Mouse (Mus musculus): ENCODE measurements around the gene Fgf8. TPM values are rescaled to one million over a fixed set of nuclear protein-coding genes. Genes with fewer than 3 reads are reported as not detected.

Fgf8 gene
- polyA plus RNA-seq, 1 experiment from 2014 or later: not detected

DNA sequence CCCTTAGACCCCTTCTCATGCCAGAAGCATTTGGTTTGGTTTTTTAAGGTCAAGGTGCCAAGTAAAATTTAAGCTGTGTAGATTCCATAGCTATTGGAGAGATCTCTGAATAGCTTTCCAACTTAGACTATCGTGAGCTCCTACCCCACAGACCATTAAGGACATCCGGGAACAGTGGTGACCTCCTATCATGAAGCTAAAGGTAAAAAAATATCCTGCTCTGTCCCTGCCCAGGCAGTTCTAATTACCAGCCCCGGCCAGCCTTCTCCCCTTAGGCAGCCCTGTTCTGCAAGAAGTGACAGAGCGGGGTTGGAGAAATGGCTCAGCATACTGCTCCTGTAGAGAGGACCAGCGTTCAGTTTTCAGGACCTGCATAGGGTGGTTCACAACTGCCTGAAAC is 4.2 kb downstream of the Fgf8 start:
- Histone ChIP-seq H3K4me1 (ENCODE audit: insufficient read depth, low read depth, low read length) (peaks cover 9% of the 10 kb centered on the region; the same call in 1 of the 2 replicates), H3K36me3 (ENCODE audit: insufficient read depth, low read length) (no peaks in the 10 kb centered on the region), H3K9me3 (ENCODE audit: low read length) (no peaks in the 10 kb centered on the region), H3K27me3 (replicated peaks; ENCODE audit: insufficient read depth, low read length) (peaks cover 64% of the 10 kb centered on the region), H3K27ac (ENCODE audit: low read length) (no peak overlapping the region), H3K4me2 (replicated peaks; ENCODE audit: low read depth, low read length) (no peak overlapping the region), H3K9ac (replicated peaks; ENCODE audit: low read depth) (no peak overlapping the region), H3K4me3 (ENCODE audit: low read depth, low read length) (no peak overlapping the region)
- TF ChIP-seq EP300 (IDR thresholded peaks at IDR 0.05): no peak
- ATAC-seq: no peak
- WGBS: 79% methylated on average over 5 of the region's 5 CpGs
- DNase-seq (ENCODE audit: low spot score): no peak

DNA sequence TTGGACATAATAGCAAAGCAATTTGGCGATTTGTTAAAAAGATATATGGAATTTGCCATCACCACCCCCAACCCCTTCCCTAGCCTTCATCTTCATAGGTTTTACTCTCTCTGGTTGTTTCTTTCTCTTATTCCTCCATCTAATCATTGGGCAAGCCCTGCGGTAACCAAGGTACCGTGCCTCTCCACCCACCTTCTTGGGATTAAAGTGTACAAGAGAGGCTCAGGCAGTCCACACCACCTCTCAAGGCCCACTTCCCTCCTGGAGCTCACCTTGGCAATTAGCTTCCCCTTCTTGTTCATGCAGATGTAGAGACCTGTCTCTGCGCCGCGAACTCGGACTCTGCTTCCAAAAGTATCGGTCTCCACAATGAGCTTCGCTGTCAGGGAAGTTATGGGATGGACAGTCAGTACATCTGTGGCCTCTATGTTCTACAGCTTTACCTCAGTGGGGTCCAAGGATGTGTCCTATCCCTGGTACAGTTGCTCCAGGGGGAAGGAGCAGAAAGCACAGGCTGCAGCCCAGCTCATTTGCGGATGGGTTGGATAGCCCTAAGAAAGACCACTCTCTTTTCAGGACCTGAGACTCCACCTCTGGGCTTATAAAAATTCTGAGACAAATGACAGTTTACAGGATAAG is 4.8 kb downstream of the Fgf8 start:
- no peak for TF ChIP-seq CTCF (IDR thresholded peaks at IDR 0.05)
- peaks cover 9% of the 10 kb centered on the region; the same call in 1 of the 2 replicates for H3K4me1 ChIP-seq (ENCODE audit: insufficient read depth, low read depth, low read length)
- no peak overlapping the region for H3K9ac ChIP-seq (replicated peaks; ENCODE audit: low read depth)
- DNase-seq (ENCODE audit: low spot score): no peak
- H3K4me2 ChIP-seq (replicated peaks; ENCODE audit: low read depth, low read length): no peak overlapping the region
- no peaks in the 10 kb centered on the region for H3K9me3 ChIP-seq (ENCODE audit: low read length)
- ATAC-seq: no peak
- H3K27ac ChIP-seq (ENCODE audit: low read length): no peak overlapping the region
- 81% methylated on average over 10 of the region's 10 CpGs for WGBS
- no peak overlapping the region for H3K4me3 ChIP-seq (ENCODE audit: low read depth, low read length)
- H3K36me3 ChIP-seq (ENCODE audit: insufficient read depth, low read length): no peaks in the 10 kb centered on the region
- H3K27me3 ChIP-seq (replicated peaks; ENCODE audit: insufficient read depth, low read length): peaks cover 66% of the 10 kb centered on the region

DNA sequence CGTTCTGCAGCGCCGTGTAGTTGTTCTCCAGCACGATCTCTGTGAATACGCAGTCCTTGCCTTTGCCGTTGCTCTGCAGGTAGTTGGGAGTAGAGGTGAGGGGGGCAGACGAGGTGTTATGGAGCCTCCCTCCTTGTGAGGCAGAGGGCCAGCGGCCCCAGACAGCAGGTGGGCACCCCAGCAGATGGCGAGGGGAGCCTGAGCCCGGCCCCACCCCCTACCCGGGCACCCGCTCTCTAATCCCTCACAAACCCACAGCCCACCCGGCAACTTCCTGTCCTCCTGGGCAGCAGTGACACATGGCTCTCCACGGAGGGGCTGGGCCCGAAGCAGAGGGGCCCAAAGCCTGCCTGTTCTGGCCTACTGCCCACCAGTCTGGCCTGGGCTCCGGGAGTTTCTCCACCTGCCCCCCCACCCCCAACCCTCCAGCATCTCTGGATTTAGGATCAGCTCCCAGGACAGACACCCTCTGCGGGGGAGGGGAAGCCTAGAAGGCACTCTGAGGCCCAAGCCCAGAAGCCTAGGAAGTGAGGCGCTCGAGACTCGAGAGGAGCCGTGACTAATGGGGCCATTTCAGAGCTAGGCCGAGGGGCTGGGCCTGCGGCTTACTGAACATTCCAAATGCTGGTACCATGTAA is 5.4 kb downstream of the Fgf8 start:
- Histone ChIP-seq H3K9me3 (ENCODE audit: low read length) (no peaks in the 10 kb centered on the region), H3K4me3 (ENCODE audit: low read depth, low read length) (peak overlapping the region; percentile 5; the same call in 1 of the 2 replicates), H3K27me3 (replicated peaks; ENCODE audit: insufficient read depth, low read length) (peaks cover 62% of the 10 kb centered on the region), H3K9ac (replicated peaks; ENCODE audit: low read depth) (no peak overlapping the region), H3K4me1 (ENCODE audit: insufficient read depth, low read depth, low read length) (peaks cover 7% of the 10 kb centered on the region; the same call in 1 of the 2 replicates), H3K27ac (ENCODE audit: low read length) (no peak overlapping the region), H3K4me2 (replicated peaks; ENCODE audit: low read depth, low read length) (peak overlapping the region; percentile 47), H3K36me3 (ENCODE audit: insufficient read depth, low read length) (no peaks in the 10 kb centered on the region)
- TF ChIP-seq CTCF (IDR thresholded peaks at IDR 0.05) (no peak), EP300 (IDR thresholded peaks at IDR 0.05) (no peak)
- no peak for DNase-seq (ENCODE audit: low spot score)
- ATAC-seq: 0 out of 2 replicates have a peak, but pooled peaks have one; percentile 13
- WGBS: 20% methylated on average over 22 of the region's 23 CpGs

DNA sequence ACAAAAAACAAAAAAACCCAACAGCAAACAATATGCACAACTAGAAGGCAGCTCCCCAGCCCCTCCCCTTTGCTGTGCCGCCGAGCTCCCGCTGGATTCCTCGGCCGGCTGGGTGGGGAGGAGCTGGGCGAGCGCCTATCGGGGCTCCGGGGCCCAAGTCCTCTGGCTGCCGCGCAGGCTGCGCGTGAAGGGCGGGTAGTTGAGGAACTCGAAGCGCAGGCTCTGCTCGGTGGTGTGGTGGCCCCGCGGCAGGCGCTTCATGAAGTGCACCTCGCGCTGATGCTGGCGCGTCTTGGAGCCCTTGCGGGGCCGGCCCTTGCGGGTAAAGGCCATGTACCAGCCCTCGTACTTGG is 5.9 kb downstream of the Fgf8 start:
- Histone ChIP-seq H3K9ac (replicated peaks; ENCODE audit: low read depth) (no peak overlapping the region), H3K27me3 (replicated peaks; ENCODE audit: insufficient read depth, low read length) (peaks cover 57% of the 10 kb centered on the region), H3K9me3 (ENCODE audit: low read length) (no peaks in the 10 kb centered on the region), H3K4me1 (ENCODE audit: insufficient read depth, low read depth, low read length) (0 out of 2 replicates have a peak, but pooled peaks cover 5% of the 10 kb centered on the region), H3K27ac (ENCODE audit: low read length) (no peak overlapping the region), H3K4me3 (ENCODE audit: low read depth, low read length) (peak overlapping the region; percentile 5; the same call in 1 of the 2 replicates), H3K36me3 (ENCODE audit: insufficient read depth, low read length) (no peaks in the 10 kb centered on the region), H3K4me2 (replicated peaks; ENCODE audit: low read depth, low read length) (peak overlapping the region; percentile 47)
- TF ChIP-seq EP300 (IDR thresholded peaks at IDR 0.05) (no peak), CTCF (IDR thresholded peaks at IDR 0.05) (no peak)
- peak; percentile 78 for ATAC-seq
- 5% methylated on average over 28 of the region's 28 CpGs for WGBS
- DNase-seq (ENCODE audit: low spot score): peak; percentile 58

DNA sequence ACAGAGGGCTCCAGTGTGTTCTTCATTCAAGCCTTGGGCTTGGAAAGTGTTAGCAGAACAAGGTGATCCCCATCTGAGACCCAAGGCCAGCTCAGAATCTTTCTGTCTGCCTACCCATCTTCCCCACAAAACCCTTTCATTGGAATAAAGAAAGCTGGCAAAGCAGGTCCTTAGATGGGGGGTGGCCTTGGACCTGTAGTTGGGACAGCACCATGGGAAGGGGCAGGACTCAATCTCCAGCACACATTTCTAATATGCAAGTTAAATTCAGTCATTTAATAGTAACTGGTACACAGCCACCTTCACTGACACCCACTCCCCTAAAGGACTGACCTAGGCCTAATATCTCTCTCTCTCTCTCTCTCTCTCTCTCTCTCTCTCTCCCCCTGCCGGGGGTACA is 6.5 kb downstream of the Fgf8 start:
- H3K9ac ChIP-seq (replicated peaks; ENCODE audit: low read depth): no peak overlapping the region
- peaks cover 53% of the 10 kb centered on the region for H3K27me3 ChIP-seq (replicated peaks; ENCODE audit: insufficient read depth, low read length)
- no peak overlapping the region for H3K4me2 ChIP-seq (replicated peaks; ENCODE audit: low read depth, low read length)
- H3K27ac ChIP-seq (ENCODE audit: low read length): no peak overlapping the region
- DNase-seq (ENCODE audit: low spot score) (no peak), ATAC-seq (no peak)
- no peak overlapping the region for H3K4me3 ChIP-seq (ENCODE audit: low read depth, low read length)
- 0 out of 2 replicates have a peak, but pooled peaks cover 5% of the 10 kb centered on the region for H3K4me1 ChIP-seq (ENCODE audit: insufficient read depth, low read depth, low read length)
- WGBS: 67% methylated on average over 1 of the region's 1 CpGs
- H3K9me3 ChIP-seq (ENCODE audit: low read length): no peaks in the 10 kb centered on the region
- no peak for TF ChIP-seq CTCF (IDR thresholded peaks at IDR 0.05)
- H3K36me3 ChIP-seq (ENCODE audit: insufficient read depth, low read length): no peaks in the 10 kb centered on the region

DNA sequence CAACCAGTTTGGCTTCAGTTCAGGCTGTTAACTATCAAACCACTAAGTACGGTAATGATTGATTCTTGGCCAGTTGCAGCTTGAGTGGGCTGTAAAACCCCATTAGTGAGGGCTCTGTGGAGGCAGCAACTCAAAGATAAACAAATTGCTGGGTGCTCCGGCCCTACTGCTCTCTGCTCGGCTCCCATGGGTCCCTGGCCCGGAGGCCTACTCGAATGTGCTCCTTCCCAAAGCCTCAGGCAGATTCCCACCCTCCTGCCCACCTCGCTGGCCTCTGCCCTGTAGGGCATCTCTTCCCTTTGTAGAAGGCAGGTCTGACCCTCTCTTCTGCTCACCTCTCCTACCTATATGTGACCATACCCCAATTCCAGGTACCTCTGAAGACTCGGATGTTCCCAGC is 8.0 kb downstream of the Fgf8 start:
- Histone ChIP-seq H3K36me3 (ENCODE audit: insufficient read depth, low read length) (no peaks in the 10 kb centered on the region), H3K9ac (replicated peaks; ENCODE audit: low read depth) (no peak overlapping the region), H3K4me1 (ENCODE audit: insufficient read depth, low read depth, low read length) (0 out of 2 replicates have a peak, but pooled peaks cover 5% of the 10 kb centered on the region), H3K4me2 (replicated peaks; ENCODE audit: low read depth, low read length) (no peak overlapping the region), H3K27ac (ENCODE audit: low read length) (no peak overlapping the region), H3K4me3 (ENCODE audit: low read depth, low read length) (no peak overlapping the region), H3K9me3 (ENCODE audit: low read length) (no peaks in the 10 kb centered on the region), H3K27me3 (replicated peaks; ENCODE audit: insufficient read depth, low read length) (peaks cover 47% of the 10 kb centered on the region)
- TF ChIP-seq CTCF (IDR thresholded peaks at IDR 0.05) (no peak), EP300 (IDR thresholded peaks at IDR 0.05) (no peak)
- ATAC-seq (no peak), DNase-seq (ENCODE audit: low spot score) (no peak)
- 57% methylated on average over 7 of the region's 7 CpGs for WGBS
